Mouse (Mus musculus) liver, embryonic 14.5 days (tissue): Measurements from ENCODE around the gene Gm11027. TPM values are rescaled to one million over a fixed set of nuclear protein-coding genes. Genes with fewer than 3 reads are reported as not detected.
"Not testable (repeated sequence)": the region's sequence is repeated elsewhere in the genome, so short reads cannot be mapped to it uniquely, and the experiment has no call there.

Experiments
- ATAC-seq: fragments of 200-750 bp; cut with Nextera tagmentation; 2 replicates; pipeline ENCODE4 v1.8.0; 2017; ENCODE audit warnings: moderate number of reproducible peaks, mild to moderate bottlenecking, moderate library complexity; ENCODE audit not compliant: insufficient read depth
- DNase-seq, 3 experiments: peaks; one replicate each; pipeline ENCODE4 v3.0.0-alpha.2; 2012 to 2013; ENCODE audit warnings: low read depth in 3 of 3, low spot score in 3 of 3
- H3K27ac ChIP-seq: fragments of 300-500 bp; sonication (generic); 2 replicates; pipeline ENCODE4 v1.5.1; 2014; ENCODE audit warnings: moderate library complexity, mild to moderate bottlenecking, control low read depth, inconsistent platforms
- H3K27me3 ChIP-seq: fragments of 300-500 bp; sonication (generic); 2 replicates; pipeline ENCODE4 v1.6.1; 2014; ENCODE audit warnings: mild to moderate bottlenecking, low read length, moderate library complexity; ENCODE audit not compliant: control insufficient read depth, insufficient read depth
- H3K36me3 ChIP-seq: fragments of 300-500 bp; sonication (generic); replicated peaks from 2 replicates; pipeline ENCODE4 v1.6.1; 2014; ENCODE audit warnings: low read depth; ENCODE audit not compliant: control insufficient read depth, insufficient read depth
- H3K4me1 ChIP-seq, 2 experiments: fragments of 200-500 bp in 1 of 2; fragments of 300-500 bp in 1 of 2; sonication (generic) in 1 of 2; replicated peaks; 2 replicates each; pipeline ENCODE4 v1.6.1; 2012 to 2014; ENCODE audit warnings: antibody characterized with exemption in 1 of 2, inconsistent platforms in 1 of 2, low read length in 1 of 2; ENCODE audit not compliant: control insufficient read depth in 2 of 2, insufficient read depth in 2 of 2
- H3K4me2 ChIP-seq: fragments of 300-500 bp; sonication (generic); 2 replicates; pipeline ENCODE4 v1.6.1; 2014; ENCODE audit warnings: low read depth, mild to moderate bottlenecking, control low read depth, moderate library complexity
- H3K4me3 ChIP-seq, 2 experiments: fragments of 200-500 bp in 1 of 2; fragments of 300-500 bp in 1 of 2; sonication (generic) in 1 of 2; 2 replicates each; pipeline ENCODE4 v1.5.1; 2012 to 2014; ENCODE audit warnings: low read depth in 2 of 2, low read length in 2 of 2, mild to moderate bottlenecking in 2 of 2, control low read depth in 1 of 2, inconsistent platforms in 1 of 2, moderate library complexity in 1 of 2; ENCODE audit not compliant: insufficient read depth in 1 of 2
- H3K9ac ChIP-seq: fragments of 300-500 bp; sonication (generic); replicated peaks from 2 replicates; pipeline ENCODE4 v1.6.1; 2014; ENCODE audit warnings: mild to moderate bottlenecking, control low read depth, moderate library complexity
- H3K9me3 ChIP-seq: fragments of 300-500 bp; sonication (generic); 2 replicates; pipeline ENCODE4 v1.6.1; 2016; ENCODE audit warnings: low read length, mixed read lengths; ENCODE audit not compliant: control insufficient read depth
- CTCF ChIP-seq: IDR thresholded peaks from 2 replicates; pipeline ENCODE4 v1.5.1; 2016; ENCODE audit warnings: antibody characterized with exemption, low read depth, control low read depth
- EP300 ChIP-seq: IDR thresholded peaks from 2 replicates; pipeline ENCODE4 v1.6.1; 2016; ENCODE audit warnings: antibody characterized with exemption, low read depth
- WGBS: fragments of 180-500 bp; shearing (Covaris S2); extraction: QIAGEN DNeasy Blood & Tissue Kit; methylation state at CpG from one replicate; pipeline ENCODE4 v1.1.7; 2014; ENCODE audit not compliant: insufficient replicate concordance; 5-methylcytosine and 5-hydroxymethylcytosine counted together
- polyA plus RNA-seq, 2 experiments: library from polyadenylated mRNA; depleted of rRNA in 1 of 2; stranded (reverse) in 1 of 2; unstranded in 1 of 2; fragments of >200 nt; fragmentation: Nextera tagmentation in 1 of 2; extraction: Ambion mirVana in 1 of 2; gene quantifications; 2 replicates each; pipeline versions ENCODE4 v1.2.1 to v1.2.3; 2012 to 2014

The Gm11027 gene
- not detected in 2 replicates for polyA plus RNA-seq (2012; rRNA removed)
- polyA plus RNA-seq (2014; fragmentation: Nextera tagmentation; extraction: Ambion mirVana), result not detected in 2 replicates

DNA sequence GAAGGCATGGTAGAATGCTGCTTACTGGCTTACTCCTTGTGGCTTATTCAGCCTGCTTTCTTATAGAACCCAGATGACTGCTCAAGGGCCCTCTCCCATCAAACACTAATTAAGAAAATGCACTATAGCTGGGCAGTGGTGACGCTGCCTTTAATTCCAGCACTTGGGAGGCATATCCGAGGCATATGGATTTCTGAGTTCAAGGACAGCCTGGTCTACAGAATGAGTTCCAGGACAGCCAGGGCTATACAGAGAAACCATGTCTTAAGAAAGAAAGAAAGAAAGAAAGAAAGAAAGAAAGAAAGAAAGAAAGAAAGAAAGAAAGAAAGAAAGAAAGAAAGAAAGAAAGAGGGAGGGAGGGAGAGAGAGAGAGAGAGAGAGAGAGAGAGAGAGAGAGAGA, at the start of gene Gm11027:
Gene Gm11027 (plus strand): TSS at position 301 of the 400 bp plus-strand sequence.
- H3K4me1 ChIP-seq, result peaks cover 21 to 41% of the 10 kb centered on the region in 2 experiments
- ATAC-seq, H3K4me2 ChIP-seq, H3K27me3 ChIP-seq, H3K9me3 ChIP-seq, H3K9ac ChIP-seq, H3K27ac ChIP-seq, DNase-seq, H3K4me3 ChIP-seq, H3K36me3 ChIP-seq: not testable (repeated sequence)
- WGBS, result 81% methylated on average over 2 of the region's 2 CpGs

- H3K9ac ChIP-seq, result no peak overlapping the region
- H3K4me1 ChIP-seq, result no peaks in the 10 kb centered on the region
- DNase-seq (no peak), ATAC-seq (no peak)
- no peaks in the 10 kb centered on the region; the same call in 1 of the 2 replicates for H3K36me3 ChIP-seq
- no peak overlapping the region for H3K27ac ChIP-seq
- TF ChIP-seq CTCF, result no peak
- TF ChIP-seq EP300, result no peak
- H3K4me3 ChIP-seq, result no peak overlapping the region
- no peaks in the 10 kb centered on the region for H3K27me3 ChIP-seq
- 73% methylated on average over 10 of the region's 10 CpGs for WGBS
- no peak overlapping the region for H3K4me2 ChIP-seq
- no peaks in the 10 kb centered on the region for H3K9me3 ChIP-seq
Observed at GRCm38 (mm10) chr12:116226289-116227057, 48.7 kb upstream of the Gm11027 start.

GRCm38 (mm10) chr12:116229451-116229850, 45.7 kb upstream of the Gm11027 start:
- no peak overlapping the region for H3K27ac ChIP-seq
- WGBS, result 76% methylated on average over 3 of the region's 3 CpGs
- no peak overlapping the region for H3K4me2 ChIP-seq
- DNase-seq (no peak), ATAC-seq (no peak)
- H3K4me3 ChIP-seq, result no peak overlapping the region
- H3K4me1 ChIP-seq, result no peaks in the 10 kb centered on the region
- no peaks in the 10 kb centered on the region; the same call in 1 of the 2 replicates for H3K36me3 ChIP-seq
- no peak for TF ChIP-seq CTCF
- no peak for TF ChIP-seq EP300
- no peak overlapping the region for H3K9ac ChIP-seq
- H3K27me3 ChIP-seq, result no peaks in the 10 kb centered on the region
- H3K9me3 ChIP-seq, result no peaks in the 10 kb centered on the region

- Histone ChIP-seq H3K27ac (no peak overlapping the region), H3K36me3 (no peaks in the 10 kb centered on the region), H3K9ac (no peak overlapping the region), H3K27me3 (no peaks in the 10 kb centered on the region), H3K4me1 (no peaks in the 10 kb centered on the region), H3K4me3 (no peak overlapping the region), H3K4me2 (no peak overlapping the region), H3K9me3 (no peaks in the 10 kb centered on the region)
- no peak for DNase-seq
- TF ChIP-seq EP300 (no peak), CTCF (no peak)
- 73% methylated on average over 12 of the region's 12 CpGs for WGBS
- ATAC-seq, result no peak
Observed at GRCm38 (mm10) chr12:116231612-116232011, 43.6 kb upstream of the Gm11027 start.

GRCm38 (mm10) chr12:116232061-116232460, 43.1 kb upstream of the Gm11027 start:
- no peak for ATAC-seq
- TF ChIP-seq CTCF, result no peak
- TF ChIP-seq EP300, result no peak

More at GRCm38 (mm10) chr12:116232061-116232460, 43.1 kb upstream of the Gm11027 start:
- H3K4me3 ChIP-seq, result no peak overlapping the region
- no peak overlapping the region for H3K9ac ChIP-seq
- WGBS, result 78% methylated on average over 1 of the region's 1 CpGs
- H3K9me3 ChIP-seq, result no peaks in the 10 kb centered on the region
- no peak for DNase-seq
- H3K4me2 ChIP-seq, result no peak overlapping the region
- no peaks in the 10 kb centered on the region for H3K27me3 ChIP-seq
- no peaks in the 10 kb centered on the region for H3K36me3 ChIP-seq
- H3K27ac ChIP-seq, result no peak overlapping the region
- H3K4me1 ChIP-seq, result no peaks in the 10 kb centered on the region
